Mouse (Mus musculus): ENCODE measurements at regions not wholly inside any gene's neighbourhood (a gene's known extent, or its start where the extent isn't known, plus 50 kb on each side); places are given as distances from the start of the nearest gene placed in this dataset.

DNA sequence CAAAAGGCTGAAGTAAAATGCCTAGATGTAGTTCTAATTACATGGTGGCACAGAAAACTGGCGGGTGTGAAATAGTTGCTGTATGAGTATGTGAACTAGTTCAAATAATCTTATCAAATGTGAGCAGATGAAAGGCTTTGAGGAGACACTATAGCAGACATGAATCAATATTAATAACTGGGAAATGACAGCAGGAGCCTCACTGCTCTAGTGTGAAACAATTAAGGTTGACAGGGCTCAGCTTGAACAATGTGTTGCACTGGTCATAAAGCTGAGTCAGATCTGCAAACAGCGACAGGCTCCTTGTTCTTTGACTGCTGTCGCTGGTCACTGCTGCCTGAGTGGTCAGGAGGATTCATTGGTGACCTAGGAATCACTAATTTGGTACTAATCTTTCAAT is 1185.4 kb upstream of the Cited2 start:
- TF ChIP-seq CTCF (IDR thresholded peaks at IDR 0.05) (no peak), POLR2A (IDR thresholded peaks at IDR 0.05; ENCODE audit: insufficient read depth, low read depth, low read length) (no peak)

Data from heart, adult 2 months (tissue).